Mouse (Mus musculus): Measurements from ENCODE around the gene Ube2q2. TPM values are rescaled to one million over a fixed set of nuclear protein-coding genes. Genes with fewer than 3 reads are reported as not detected.

Ube2q2 gene
- total and polyA plus RNA-seq, 2 experiments = 6.5 to 18.2 TPM

DNA sequence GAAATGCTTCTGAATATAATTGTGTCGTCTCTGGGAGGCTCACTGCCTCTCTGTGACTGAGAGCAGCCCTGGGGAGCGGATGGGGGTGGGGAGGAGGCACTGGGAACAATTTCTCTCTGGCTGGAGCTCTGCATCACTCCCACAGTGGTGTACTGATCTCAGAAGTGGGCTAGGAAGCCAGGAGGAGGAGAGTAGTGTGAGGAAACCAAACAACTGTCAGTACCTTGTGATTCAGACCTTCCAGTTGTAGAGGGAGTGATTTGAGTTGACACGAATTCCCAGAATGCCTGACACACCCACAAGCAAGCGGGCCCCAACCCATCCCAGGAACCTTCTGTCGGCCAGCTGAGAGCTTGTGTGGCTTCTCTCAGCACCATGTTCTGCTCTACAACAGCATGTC lies 12.1 kb upstream of the Ube2q2 start:
- Histone ChIP-seq H3K4me1 (ENCODE audit: control insufficient read depth, insufficient read depth, low read length) (no peaks in the 10 kb centered on the region), H3K27ac (replicated peaks; ENCODE audit: insufficient read depth, low read depth, low read length) (no peak overlapping the region), H3K36me3 (ENCODE audit: control insufficient read depth, insufficient read depth, low read length) (no peaks in the 10 kb centered on the region), H3K27me3 (ENCODE audit: control insufficient read depth, insufficient read depth, low read length) (no peaks in the 10 kb centered on the region), H3K9ac (ENCODE audit: low read depth, low read length) (no peak overlapping the region), H3K4me3 (ENCODE audit: insufficient read depth, low read depth, low read length) (no peak overlapping the region), H3K79me2 (ENCODE audit: control insufficient read depth, insufficient read depth, low read length) (no peaks in the 10 kb centered on the region)
- DNase-seq (ENCODE audit: extremely low read depth, low read depth, low spot score) = no peak
- 45% methylated on average over 5 of the region's 5 CpGs for WGBS
- TF ChIP-seq POLR2A (IDR thresholded peaks at IDR 0.05; ENCODE audit: extremely low read depth, insufficient read depth, low read length) (no peak), CTCF (IDR thresholded peaks at IDR 0.05; ENCODE audit: low read depth, low read length) (no peak)

DNA sequence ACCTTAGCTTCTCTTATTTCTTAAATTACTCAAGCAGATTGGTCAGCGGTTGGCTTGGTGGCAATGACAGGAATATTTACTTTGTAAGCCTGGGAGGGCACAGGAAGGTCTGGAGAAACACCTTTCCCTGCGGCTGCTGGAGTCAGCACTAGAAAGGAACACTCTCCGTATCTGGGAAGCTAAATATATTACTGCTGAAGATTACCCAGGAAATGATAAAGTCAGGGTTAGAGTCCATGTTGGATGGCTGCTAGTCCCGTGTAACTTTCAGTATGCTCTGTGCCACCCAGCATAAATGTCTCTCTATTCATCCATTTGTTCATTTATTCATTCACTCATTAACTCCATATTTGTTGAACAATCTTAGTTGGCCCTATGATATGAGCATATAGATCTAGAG lies 11.5 kb upstream of the Ube2q2 start:
- DNase-seq (ENCODE audit: extremely low read depth, low read depth, low spot score) = no peak
- Histone ChIP-seq H3K9ac (ENCODE audit: low read depth, low read length) (no peak overlapping the region), H3K79me2 (ENCODE audit: control insufficient read depth, insufficient read depth, low read length) (no peaks in the 10 kb centered on the region), H3K4me1 (ENCODE audit: control insufficient read depth, insufficient read depth, low read length) (no peaks in the 10 kb centered on the region), H3K4me3 (ENCODE audit: insufficient read depth, low read depth, low read length) (no peak overlapping the region), H3K27me3 (ENCODE audit: control insufficient read depth, insufficient read depth, low read length) (no peaks in the 10 kb centered on the region), H3K36me3 (ENCODE audit: control insufficient read depth, insufficient read depth, low read length) (no peaks in the 10 kb centered on the region), H3K27ac (replicated peaks; ENCODE audit: insufficient read depth, low read depth, low read length) (no peak overlapping the region)
- 42% methylated on average over 4 of the region's 4 CpGs for WGBS
- TF ChIP-seq POLR2A (IDR thresholded peaks at IDR 0.05; ENCODE audit: extremely low read depth, insufficient read depth, low read length) = no peak
- no peak for TF ChIP-seq CTCF (IDR thresholded peaks at IDR 0.05; ENCODE audit: low read depth, low read length)

DNA sequence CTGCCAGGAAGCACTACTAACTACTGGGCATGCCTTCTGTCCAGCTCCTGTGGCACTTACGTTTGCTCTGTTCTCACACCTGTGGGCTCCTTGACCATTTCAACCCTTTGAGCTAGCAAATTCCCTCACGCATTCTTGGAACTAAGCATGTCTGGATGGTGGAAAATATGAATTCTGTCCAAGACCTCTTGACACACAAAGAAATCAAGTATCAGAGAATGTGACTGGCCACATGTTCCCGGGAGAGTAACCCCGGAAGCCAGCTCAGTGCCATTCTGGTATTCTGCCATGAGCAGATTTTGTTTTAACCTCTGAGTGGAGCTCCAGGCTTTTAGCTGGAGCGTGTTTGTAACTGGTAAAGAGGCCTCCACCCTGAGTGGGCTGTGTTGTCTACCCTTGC lies 8.7 kb upstream of the Ube2q2 start:
- peak; percentile 61 for DNase-seq (ENCODE audit: extremely low read depth, low read depth, low spot score)
- TF ChIP-seq POLR2A (IDR thresholded peaks at IDR 0.05; ENCODE audit: extremely low read depth, insufficient read depth, low read length) = no peak
- no peak for TF ChIP-seq CTCF (IDR thresholded peaks at IDR 0.05; ENCODE audit: low read depth, low read length)
- H3K27me3 ChIP-seq (ENCODE audit: control insufficient read depth, insufficient read depth, low read length) = no peaks in the 10 kb centered on the region
- WGBS = 36% methylated on average over 5 of the region's 5 CpGs
- H3K27ac ChIP-seq (replicated peaks; ENCODE audit: insufficient read depth, low read depth, low read length) = no peak overlapping the region
- no peaks in the 10 kb centered on the region for H3K36me3 ChIP-seq (ENCODE audit: control insufficient read depth, insufficient read depth, low read length)
- no peak overlapping the region for H3K9ac ChIP-seq (ENCODE audit: low read depth, low read length)
- no peak overlapping the region for H3K4me3 ChIP-seq (ENCODE audit: insufficient read depth, low read depth, low read length)
- H3K79me2 ChIP-seq (ENCODE audit: control insufficient read depth, insufficient read depth, low read length) = no peaks in the 10 kb centered on the region
- no peaks in the 10 kb centered on the region for H3K4me1 ChIP-seq (ENCODE audit: control insufficient read depth, insufficient read depth, low read length)

DNA sequence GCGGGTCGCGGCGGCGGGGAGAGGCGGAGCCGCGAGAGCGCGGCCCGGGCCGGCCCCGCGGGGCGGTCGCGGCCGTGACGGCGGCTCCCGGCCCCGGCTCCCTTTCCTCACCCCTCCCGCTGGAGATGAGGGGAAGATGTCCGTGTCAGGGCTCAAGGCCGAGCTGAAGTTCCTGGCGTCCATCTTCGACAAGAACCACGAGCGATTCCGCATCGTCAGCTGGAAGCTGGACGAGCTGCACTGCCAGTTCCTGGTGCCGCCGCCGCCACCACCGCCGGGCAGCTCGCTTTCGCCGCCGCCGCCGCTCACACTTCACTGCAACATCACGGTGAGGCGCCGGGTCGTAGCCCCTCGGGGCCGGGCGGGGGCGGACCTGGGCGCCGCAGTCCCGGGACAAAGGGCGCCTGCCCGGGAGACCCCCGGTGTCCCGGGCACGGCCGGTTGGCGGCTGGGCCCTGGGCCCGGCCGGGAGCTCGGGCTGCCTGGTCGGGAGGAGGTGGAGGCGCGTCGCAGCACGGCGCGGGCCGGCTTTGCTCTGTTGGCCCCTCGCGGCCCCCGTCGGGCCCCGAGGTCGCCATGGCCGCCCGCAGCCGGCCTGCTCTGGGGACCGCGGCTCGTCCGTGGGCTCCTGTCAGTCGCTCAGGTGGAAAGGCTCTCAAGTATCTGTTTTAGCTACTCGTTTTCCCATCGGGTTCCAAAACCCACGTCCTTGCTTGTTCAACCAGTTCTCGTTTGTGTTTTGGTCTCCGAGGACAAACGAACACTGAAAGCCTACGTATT lies 1.0 kb downstream of the Ube2q2 start:
- under 1% methylated on average over 87 of the region's 93 CpGs for WGBS
- Histone ChIP-seq H3K9ac (ENCODE audit: low read depth, low read length) (peak overlapping the region; percentile 72), H3K27me3 (ENCODE audit: control insufficient read depth, insufficient read depth, low read length) (no peaks in the 10 kb centered on the region), H3K4me3 (ENCODE audit: insufficient read depth, low read depth, low read length) (peak overlapping the region; percentile 60), H3K27ac (replicated peaks; ENCODE audit: insufficient read depth, low read depth, low read length) (peak overlapping the region; percentile 15; the same call in 1 of the 2 replicates), H3K36me3 (ENCODE audit: control insufficient read depth, insufficient read depth, low read length) (0 out of 2 replicates have a peak, but pooled peaks cover 2% of the 10 kb centered on the region), H3K79me2 (ENCODE audit: control insufficient read depth, insufficient read depth, low read length) (peaks cover 19% of the 10 kb centered on the region), H3K4me1 (ENCODE audit: control insufficient read depth, insufficient read depth, low read length) (peaks cover 2% of the 10 kb centered on the region; the same call in 1 of the 2 replicates)
- DNase-seq (ENCODE audit: extremely low read depth, low read depth, low spot score) = peak; percentile 34
- no peak for TF ChIP-seq POLR2A (IDR thresholded peaks at IDR 0.05; ENCODE audit: extremely low read depth, insufficient read depth, low read length)
- TF ChIP-seq CTCF (IDR thresholded peaks at IDR 0.05; ENCODE audit: low read depth, low read length) = no peak

DNA sequence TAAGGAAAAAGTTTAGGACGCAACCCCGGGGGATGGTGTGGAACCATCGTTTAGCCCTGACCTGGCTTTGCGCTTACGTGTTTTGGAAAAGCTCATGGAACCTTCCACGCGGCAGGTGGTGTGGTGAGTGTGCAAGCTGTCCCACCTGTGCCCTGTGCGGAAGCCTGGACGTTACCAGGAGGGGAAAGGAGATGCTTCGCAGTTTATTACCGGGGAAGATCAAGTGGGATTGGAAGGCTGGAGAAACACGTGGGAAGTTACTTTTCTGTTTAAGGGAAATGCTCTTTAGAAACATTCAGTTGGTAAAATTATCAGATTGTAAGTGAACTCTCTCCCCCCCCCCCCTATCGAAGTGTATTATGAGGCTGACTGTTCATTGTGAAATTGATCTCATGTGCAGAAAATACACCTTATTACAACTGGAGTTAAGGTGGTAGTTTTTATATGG lies 1.6 kb downstream of the Ube2q2 start:
- H3K4me3 ChIP-seq (ENCODE audit: insufficient read depth, low read depth, low read length) = peak overlapping the region; percentile 60
- no peak overlapping the region for H3K27ac ChIP-seq (replicated peaks; ENCODE audit: insufficient read depth, low read depth, low read length)
- peak; percentile 39 for DNase-seq (ENCODE audit: extremely low read depth, low read depth, low spot score)
- peaks cover 2% of the 10 kb centered on the region; the same call in 1 of the 2 replicates for H3K4me1 ChIP-seq (ENCODE audit: control insufficient read depth, insufficient read depth, low read length)
- TF ChIP-seq POLR2A (IDR thresholded peaks at IDR 0.05; ENCODE audit: extremely low read depth, insufficient read depth, low read length) = no peak
- no peak for TF ChIP-seq CTCF (IDR thresholded peaks at IDR 0.05; ENCODE audit: low read depth, low read length)
- WGBS = 1% methylated on average over 13 of the region's 13 CpGs
- peak overlapping the region; percentile 72 for H3K9ac ChIP-seq (ENCODE audit: low read depth, low read length)
- H3K79me2 ChIP-seq (ENCODE audit: control insufficient read depth, insufficient read depth, low read length) = peaks cover 19% of the 10 kb centered on the region
- H3K27me3 ChIP-seq (ENCODE audit: control insufficient read depth, insufficient read depth, low read length) = no peaks in the 10 kb centered on the region
- 0 out of 2 replicates have a peak, but pooled peaks cover 2% of the 10 kb centered on the region for H3K36me3 ChIP-seq (ENCODE audit: control insufficient read depth, insufficient read depth, low read length)

DNA sequence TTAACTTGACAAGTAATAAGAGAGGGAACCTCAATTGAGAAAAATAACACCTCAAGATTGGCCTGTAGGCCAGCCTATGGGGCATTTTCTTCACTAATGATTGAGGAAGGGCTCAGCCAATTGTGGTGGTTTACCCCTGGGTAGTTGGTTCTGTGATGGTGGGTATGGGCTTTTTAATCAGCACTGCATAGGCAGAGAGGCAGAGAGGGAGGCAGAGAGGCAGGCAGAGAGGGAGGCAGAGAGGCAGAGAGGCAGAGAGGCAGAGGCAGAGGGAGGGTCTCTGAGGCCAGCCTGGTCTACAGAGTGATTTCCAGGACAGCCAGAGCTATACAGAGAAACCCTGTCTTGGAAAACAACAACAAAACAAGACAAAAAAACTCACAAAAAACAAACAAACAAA lies 2.4 kb downstream of the Ube2q2 start:
- TF ChIP-seq POLR2A (IDR thresholded peaks at IDR 0.05; ENCODE audit: extremely low read depth, insufficient read depth, low read length) (no peak), CTCF (IDR thresholded peaks at IDR 0.05; ENCODE audit: low read depth, low read length) (no peak)
- H3K36me3 ChIP-seq (ENCODE audit: control insufficient read depth, insufficient read depth, low read length) = 0 out of 2 replicates have a peak, but pooled peaks cover 2% of the 10 kb centered on the region
- H3K9ac ChIP-seq (ENCODE audit: low read depth, low read length) = no peak overlapping the region
- peaks cover 19% of the 10 kb centered on the region for H3K79me2 ChIP-seq (ENCODE audit: control insufficient read depth, insufficient read depth, low read length)
- peaks cover 2% of the 10 kb centered on the region; the same call in 1 of the 2 replicates for H3K4me1 ChIP-seq (ENCODE audit: control insufficient read depth, insufficient read depth, low read length)
- H3K27ac ChIP-seq (replicated peaks; ENCODE audit: insufficient read depth, low read depth, low read length) = no peak overlapping the region
- H3K4me3 ChIP-seq (ENCODE audit: insufficient read depth, low read depth, low read length) = no peak overlapping the region
- H3K27me3 ChIP-seq (ENCODE audit: control insufficient read depth, insufficient read depth, low read length) = no peaks in the 10 kb centered on the region
- DNase-seq (ENCODE audit: extremely low read depth, low read depth, low spot score) = no peak

Data from liver, adult 2 months (tissue).